Mouse (Mus musculus) lung, postnatal 0 days (tissue): ENCODE results near the gene Cdk6. TPM values are rescaled to one million over a fixed set of nuclear protein-coding genes. Genes with fewer than 3 reads are reported as not detected.
"Not testable (repeated sequence)": the region's sequence is repeated elsewhere in the genome, so short reads cannot be mapped to it uniquely, and the experiment has no call there.

Experiments used
- ATAC-seq: fragments of 200-750 bp; cut with Nextera tagmentation; 2 replicates; pipeline ENCODE4 v1.8.0; 2017; ENCODE audit warnings: moderate library complexity
- DNase-seq: peaks from one replicate; pipeline ENCODE4 v3.0.0-alpha.2; 2016; ENCODE audit warnings: low spot score
- H3K27ac ChIP-seq: fragments of 300-500 bp; sonication (generic); 2 replicates; pipeline ENCODE4 v1.5.1; 2014; ENCODE audit warnings: antibody characterized with exemption, mild to moderate bottlenecking, low read length, mixed read lengths
- H3K27me3 ChIP-seq: fragments of 300-500 bp; sonication (generic); replicated peaks from 2 replicates; pipeline ENCODE4 v1.6.1; 2014; ENCODE audit warnings: low read length, mixed read lengths; ENCODE audit not compliant: insufficient read depth
- H3K36me3 ChIP-seq: fragments of 300-500 bp; sonication (generic); 2 replicates; pipeline ENCODE4 v1.6.1; 2014; ENCODE audit warnings: low read length, mixed read lengths; ENCODE audit not compliant: insufficient read depth
- H3K4me1 ChIP-seq: fragments of 300-500 bp; sonication (generic); 2 replicates; pipeline ENCODE4 v1.6.1; 2014; ENCODE audit warnings: antibody characterized with exemption, low read depth, low read length, mixed read lengths; ENCODE audit not compliant: insufficient read depth
- H3K4me2 ChIP-seq: fragments of 300-500 bp; sonication (generic); replicated peaks from 2 replicates; pipeline ENCODE4 v1.6.1; 2014; ENCODE audit warnings: low read depth, mild to moderate bottlenecking, low read length, moderate library complexity, mixed read lengths
- H3K4me3 ChIP-seq: fragments of 300-500 bp; sonication (generic); 2 replicates; pipeline ENCODE4 v1.5.1; 2014; ENCODE audit warnings: low read depth, low read length
- H3K9ac ChIP-seq: fragments of 300-500 bp; sonication (generic); replicated peaks from 2 replicates; pipeline ENCODE4 v1.6.1; 2014; ENCODE audit warnings: low read depth, mild to moderate bottlenecking
- H3K9me3 ChIP-seq: fragments of 300-500 bp; sonication (generic); 2 replicates; pipeline ENCODE4 v1.6.1; 2016; ENCODE audit warnings: low read length, mixed read lengths
- CTCF ChIP-seq: IDR thresholded peaks from 2 replicates; pipeline ENCODE4 v1.5.1; 2016; ENCODE audit warnings: antibody characterized with exemption, mild to moderate bottlenecking
- EP300 ChIP-seq: IDR thresholded peaks from 2 replicates; pipeline ENCODE4 v1.6.1; 2016; ENCODE audit warnings: antibody characterized with exemption, mild to moderate bottlenecking, control low read depth
- WGBS: fragments of 180-500 bp; shearing (Covaris S2); extraction: QIAGEN DNeasy Blood & Tissue Kit; methylation state at CpG from one replicate; pipeline ENCODE4 v1.1.7; 2014; 5-methylcytosine and 5-hydroxymethylcytosine counted together
- polyA plus RNA-seq: library from polyadenylated mRNA; unstranded; fragments of >200 nt; fragmentation: Nextera tagmentation; extraction: Ambion mirVana; gene quantifications from 2 replicates; pipeline ENCODE4 v1.2.1, GENCODE M21; 2015

Cdk6 gene
- polyA plus RNA-seq, 1 experiment from 2014 or later = 19.7 TPM

DNA sequence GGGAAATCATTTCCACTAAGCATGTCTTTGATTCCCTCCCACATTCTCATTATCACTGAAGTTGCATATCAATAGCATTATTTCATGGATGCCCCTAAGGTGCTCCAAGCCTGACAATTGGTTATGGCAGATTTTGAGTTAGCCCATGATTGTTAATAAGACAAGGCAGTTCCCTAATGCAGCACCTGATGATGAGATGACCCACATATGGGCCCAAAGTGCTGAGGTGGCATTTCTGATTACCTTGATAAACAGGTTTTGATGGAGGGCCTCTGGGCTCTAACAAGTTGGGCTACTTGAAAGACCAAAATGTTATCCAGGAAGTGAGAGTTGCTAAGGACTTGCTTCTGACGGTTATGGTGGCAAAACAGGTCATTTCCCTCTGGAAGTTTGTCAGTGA, 11.9 kb upstream of the Cdk6 start:
- Histone ChIP-seq H3K9me3 (no peaks in the 10 kb centered on the region), H3K4me1 (no peaks in the 10 kb centered on the region), H3K36me3 (no peaks in the 10 kb centered on the region), H3K9ac (no peak overlapping the region), H3K4me2 (no peak overlapping the region), H3K27me3 (no peaks in the 10 kb centered on the region), H3K27ac (no peak overlapping the region), H3K4me3 (no peak overlapping the region)
- TF ChIP-seq EP300 (no peak), CTCF (no peak)
- no peak for ATAC-seq
- 13% methylated on average over 1 of the region's 1 CpGs for whole genome bisulfite sequencing
- DNase-seq = no peak

DNA sequence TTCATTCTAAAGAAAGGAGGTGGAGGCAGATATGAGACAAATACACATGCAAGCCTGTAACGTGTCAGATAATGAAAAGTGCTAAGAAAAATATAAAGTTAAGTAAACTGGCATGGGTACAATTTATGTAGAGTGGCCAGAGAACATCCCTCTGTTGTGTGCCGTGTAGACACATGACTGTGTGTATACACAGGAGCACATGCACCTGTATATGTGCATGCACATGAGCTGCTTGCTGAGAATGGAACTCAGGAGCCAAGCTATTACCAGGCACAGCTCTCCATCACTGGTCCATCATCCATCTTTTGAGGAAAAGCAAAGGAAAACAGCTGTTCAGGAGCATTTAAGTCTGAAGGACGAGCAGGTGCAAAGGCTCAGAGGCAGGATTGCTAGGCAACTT, 10.4 kb upstream of the Cdk6 start:
- H3K27ac ChIP-seq = no peak overlapping the region
- WGBS = 30% methylated on average over 3 of the region's 3 CpGs
- no peaks in the 10 kb centered on the region for H3K36me3 ChIP-seq
- ATAC-seq = no peak
- no peak for DNase-seq
- no peaks in the 10 kb centered on the region for H3K27me3 ChIP-seq
- no peaks in the 10 kb centered on the region for H3K4me1 ChIP-seq
- TF ChIP-seq EP300 (no peak), CTCF (no peak)
- H3K9ac ChIP-seq = no peak overlapping the region
- H3K4me3 ChIP-seq = no peak overlapping the region
- H3K4me2 ChIP-seq = no peak overlapping the region
- H3K9me3 ChIP-seq = no peaks in the 10 kb centered on the region

DNA sequence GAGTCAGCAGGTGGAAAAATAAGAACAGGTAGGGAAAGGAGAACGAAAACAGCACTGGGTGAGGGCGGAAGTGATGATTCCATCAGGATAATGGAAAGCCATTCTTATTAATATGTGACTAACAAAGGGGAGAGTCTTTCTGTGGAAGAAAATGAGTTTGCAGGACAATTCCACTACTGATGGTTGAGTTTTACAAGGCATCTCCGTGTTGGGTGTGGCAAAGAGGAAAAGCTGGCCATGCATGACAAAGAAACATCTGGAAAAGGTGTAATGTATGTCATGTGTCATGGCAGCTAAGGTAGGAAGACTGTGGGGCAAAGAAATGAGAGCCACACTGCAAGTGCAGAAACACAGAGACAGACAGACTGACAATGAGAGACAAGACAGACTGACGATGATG, 8.3 kb upstream of the Cdk6 start:
- WGBS = 92% methylated on average over 4 of the region's 4 CpGs
- not testable (repeated sequence) for H3K27ac ChIP-seq, H3K4me1 ChIP-seq, H3K27me3 ChIP-seq, H3K36me3 ChIP-seq, H3K9me3 ChIP-seq, H3K4me3 ChIP-seq, ATAC-seq, H3K4me2 ChIP-seq, DNase-seq, H3K9ac ChIP-seq

DNA sequence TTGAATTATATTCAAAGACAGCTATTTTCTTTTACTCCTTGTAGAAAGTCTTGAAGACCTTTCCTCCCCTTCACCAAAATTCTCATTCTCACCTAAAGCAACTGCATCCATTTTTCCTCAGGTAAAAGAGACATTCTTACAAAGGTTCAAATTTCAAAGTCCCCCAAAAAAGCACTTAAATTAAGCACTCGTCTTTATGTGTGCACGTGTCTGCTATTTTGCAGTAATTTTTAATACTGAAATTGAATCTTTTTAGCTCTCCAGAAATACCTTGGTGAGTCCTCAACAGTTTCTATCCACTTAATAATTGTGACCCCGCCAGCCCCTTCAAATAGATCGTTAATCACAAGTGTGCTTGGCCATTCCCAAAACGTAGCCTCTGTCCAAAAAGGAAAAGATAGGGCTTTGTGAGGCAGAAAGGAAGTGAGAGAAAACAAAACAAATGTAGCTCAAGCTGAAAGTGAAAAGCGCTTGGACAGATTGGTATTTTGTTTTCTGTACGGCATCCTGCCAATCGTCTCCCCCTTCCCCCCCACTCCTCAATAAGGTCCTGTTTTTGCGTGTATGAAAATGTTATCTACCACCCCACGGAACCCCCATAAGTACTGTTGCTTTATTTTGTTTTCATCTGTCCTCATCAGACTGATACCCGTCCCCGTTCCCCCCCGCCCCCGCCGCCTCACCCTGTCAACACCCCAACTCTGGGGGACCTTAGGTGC, 786 bp upstream of the Cdk6 start:
- WGBS = 2% methylated on average over 15 of the region's 15 CpGs
- H3K27me3 ChIP-seq, H3K9me3 ChIP-seq, H3K4me1 ChIP-seq, H3K36me3 ChIP-seq, ATAC-seq: not testable (repeated sequence)
- peak; percentile 29 for DNase-seq
- Histone ChIP-seq H3K4me2 (peak overlapping the region; percentile 98), H3K4me3 (peak overlapping the region; percentile 75), H3K9ac (peak overlapping the region; percentile 76), H3K27ac (peak overlapping the region; percentile 79)

DNA sequence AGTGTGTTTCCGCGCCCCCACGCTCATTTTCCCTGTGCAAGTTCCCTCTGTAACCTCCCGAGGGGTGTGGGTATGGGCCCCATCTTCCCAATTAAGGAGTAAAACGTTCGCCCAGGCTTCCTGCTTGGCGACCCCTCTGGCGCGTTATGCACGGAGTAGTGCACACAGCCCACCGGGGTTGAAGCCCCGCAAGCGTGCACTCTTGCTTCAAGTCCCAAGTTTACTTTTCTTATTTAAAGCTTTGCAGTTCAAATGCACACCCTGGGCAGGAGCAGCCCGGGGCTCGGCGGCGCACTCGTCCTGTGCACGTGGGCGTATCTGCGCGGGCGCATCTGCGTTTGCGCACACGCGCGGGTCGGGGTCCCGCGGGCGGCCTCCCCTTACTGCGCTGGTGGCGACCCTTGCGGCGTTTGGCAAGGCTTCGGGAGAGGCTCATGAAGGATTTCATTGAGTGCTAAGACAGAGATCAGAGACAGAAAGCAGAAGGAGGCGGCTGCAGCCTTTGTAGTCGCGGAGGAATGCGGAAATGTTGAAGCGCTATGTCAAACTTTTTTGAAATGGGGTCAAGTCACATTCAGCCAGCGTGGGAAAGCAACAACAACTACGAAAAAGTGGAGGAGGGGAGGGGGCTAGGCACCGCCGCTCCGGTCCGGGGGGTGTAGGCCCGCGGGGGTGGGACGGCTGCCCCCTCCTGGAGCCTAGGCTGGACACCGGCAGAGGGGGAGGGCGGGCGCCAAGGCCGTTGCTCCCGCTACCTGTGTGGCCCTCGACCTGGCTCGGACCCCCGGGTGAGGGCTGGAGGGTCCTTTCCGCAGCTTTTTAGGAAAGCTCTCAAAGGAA, 866 bp downstream of the Cdk6 start:
- DNase-seq (peak; percentile 73), ATAC-seq (peak; percentile 23)
- TF ChIP-seq EP300 (no peak), CTCF (no peak; the same call in 1 of the 2 replicates)
- Histone ChIP-seq H3K27me3 (no peaks in the 10 kb centered on the region), H3K4me3 (peak overlapping the region; percentile 75), H3K4me1 (no peaks in the 10 kb centered on the region), H3K9me3 (no peaks in the 10 kb centered on the region), H3K27ac (peak overlapping the region; percentile 79), H3K36me3 (no peaks in the 10 kb centered on the region), H3K9ac (peak overlapping the region; percentile 43), H3K4me2 (peak overlapping the region; percentile 98)
- under 1% methylated on average over 60 of the region's 60 CpGs for WGBS

DNA sequence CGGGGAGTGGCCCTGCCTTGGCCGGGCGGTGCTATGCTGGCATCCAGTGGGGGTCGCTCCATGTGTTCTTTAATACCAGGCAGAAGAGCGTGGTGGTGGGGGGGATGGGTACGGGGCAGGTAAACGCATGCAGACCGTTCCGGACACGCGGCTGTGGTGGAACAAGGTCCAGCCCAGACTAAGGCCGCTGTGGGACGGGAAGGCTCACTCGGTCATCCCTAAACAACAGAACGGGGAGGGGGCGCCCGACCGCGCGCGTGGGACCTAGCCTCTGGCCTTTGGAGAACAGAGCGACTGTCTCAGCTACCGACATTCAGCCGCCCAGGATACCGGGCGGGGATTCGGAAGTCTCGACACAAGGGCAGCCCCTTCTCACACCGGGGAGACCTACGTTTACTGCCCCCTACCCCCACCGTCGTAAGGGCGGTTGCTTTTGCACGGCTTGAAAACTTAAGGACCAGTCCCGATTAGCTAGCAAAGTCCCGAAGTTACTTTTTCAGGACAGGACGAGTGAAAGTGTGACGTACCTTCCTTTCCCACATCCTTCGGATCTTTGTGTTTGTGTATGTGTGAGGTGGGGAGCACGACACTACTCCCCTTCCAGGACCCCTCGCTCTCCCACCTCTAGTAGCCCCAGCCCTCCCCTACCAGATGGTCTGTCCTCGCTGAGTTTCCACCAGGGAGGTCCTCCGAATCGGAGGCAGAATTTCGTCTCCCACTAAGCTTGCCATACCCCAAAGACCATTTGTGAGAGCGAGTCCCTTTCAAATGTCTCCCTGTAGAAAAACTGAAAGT, 1.7 kb downstream of the Cdk6 start:
- peak overlapping the region; percentile 98 for H3K4me2 ChIP-seq
- under 1% methylated on average over 46 of the region's 46 CpGs for WGBS
- TF ChIP-seq CTCF (peak; percentile 37), EP300 (no peak)
- H3K4me3 ChIP-seq = peak overlapping the region; percentile 75
- no peaks in the 10 kb centered on the region for H3K36me3 ChIP-seq
- no peaks in the 10 kb centered on the region for H3K4me1 ChIP-seq
- H3K9ac ChIP-seq = peak overlapping the region; percentile 43
- H3K9me3 ChIP-seq = no peaks in the 10 kb centered on the region
- DNase-seq = peak; percentile 47
- no peaks in the 10 kb centered on the region for H3K27me3 ChIP-seq
- H3K27ac ChIP-seq = peak overlapping the region; percentile 79
- ATAC-seq = peak; percentile 34
